Mouse (Mus musculus) limb, embryonic 15.5 days (tissue): ENCODE measurements around the gene Cox10. TPM values are rescaled to one million over a fixed set of nuclear protein-coding genes. Genes with fewer than 3 reads are reported as not detected.
A peak's percentile ranks its signal among the peaks of the same experiment; 100 is the strongest.

Experiments
- ATAC-seq: fragments of 200-750 bp; cut with Nextera tagmentation; 2 replicates; pipeline ENCODE4 v1.8.0; 2017; ENCODE audit warnings: low read depth, moderate TSS enrichment; ENCODE audit not compliant: insufficient number of reproducible peaks, low FRiP score, low TSS enrichment
- H3K27ac ChIP-seq: fragments of 300-500 bp; sonication (generic); 2 replicates; pipeline ENCODE4 v1.5.1; 2015; ENCODE audit warnings: moderate library complexity, mild to moderate bottlenecking, inconsistent platforms
- H3K27me3 ChIP-seq: fragments of 300-500 bp; sonication (generic); 2 replicates; pipeline ENCODE4 v1.6.1; 2015; ENCODE audit warnings: inconsistent platforms
- H3K36me3 ChIP-seq: fragments of 300-500 bp; sonication (generic); 2 replicates; pipeline ENCODE4 v1.6.1; 2015; ENCODE audit warnings: inconsistent platforms
- H3K4me1 ChIP-seq: fragments of 300-500 bp; sonication (generic); 2 replicates; pipeline ENCODE4 v1.6.1; 2015; ENCODE audit warnings: inconsistent platforms
- H3K4me2 ChIP-seq: fragments of 300-500 bp; sonication (generic); 2 replicates; pipeline ENCODE4 v1.6.1; 2015; ENCODE audit warnings: mild to moderate bottlenecking, inconsistent platforms
- H3K4me3 ChIP-seq: fragments of 300-500 bp; sonication (generic); 2 replicates; pipeline ENCODE4 v1.5.1; 2015; ENCODE audit warnings: mild to moderate bottlenecking, inconsistent platforms
- H3K9ac ChIP-seq: fragments of 300-500 bp; sonication (generic); 2 replicates; pipeline ENCODE4 v1.6.1; 2015; ENCODE audit warnings: inconsistent platforms
- H3K9me3 ChIP-seq: fragments of 300-500 bp; sonication (generic); 2 replicates; pipeline ENCODE4 v1.6.1; 2016; ENCODE audit warnings: inconsistent platforms
- WGBS: fragments of 180-500 bp; shearing (Covaris S2); methylation state at CpG from one replicate; pipeline ENCODE4 v1.1.7; 2015; 5-methylcytosine and 5-hydroxymethylcytosine counted together
- polyA plus RNA-seq: library from polyadenylated mRNA; unstranded; fragments of >200 nt; fragmentation: Nextera tagmentation; extraction: Ambion mirVana; gene quantifications from 2 replicates; pipeline ENCODE4 v1.2.1, GENCODE M21; 2015

Cox10 gene
- polyA plus RNA-seq, 1 experiment from 2014 or later: 20.6 TPM

DNA sequence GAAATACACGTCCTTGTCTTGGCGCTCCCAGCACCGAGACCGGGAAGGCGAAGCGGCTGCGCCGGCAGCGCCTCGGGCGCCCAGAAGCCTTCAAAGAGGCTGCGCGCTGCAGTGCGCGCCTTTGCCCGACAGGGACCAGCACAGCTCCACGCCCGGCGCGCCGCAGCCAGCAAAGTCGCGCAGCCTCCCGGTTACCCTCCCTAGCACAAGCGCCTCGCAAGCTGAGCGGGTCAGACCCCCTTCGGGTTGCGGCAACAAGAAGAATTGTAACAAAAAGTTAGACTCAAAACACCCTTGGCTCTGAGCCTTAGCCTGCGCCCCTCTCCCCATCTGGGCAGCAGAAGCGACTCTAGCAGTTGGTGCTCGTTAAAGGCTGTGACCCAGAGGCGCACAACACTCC, 158.7 kb downstream of the Cox10 start:
- peak overlapping the region; percentile 77 for H3K9ac ChIP-seq
- peaks cover 59% of the 10 kb centered on the region for H3K27me3 ChIP-seq
- under 1% methylated on average over 33 of the region's 33 CpGs for WGBS
- peak overlapping the region; percentile 70 for H3K4me3 ChIP-seq
- peaks cover 71% of the 10 kb centered on the region for H3K4me1 ChIP-seq
- no peaks in the 10 kb centered on the region for H3K9me3 ChIP-seq
- H3K4me2 ChIP-seq: peak overlapping the region; percentile 93
- H3K36me3 ChIP-seq: no peaks in the 10 kb centered on the region
- H3K27ac ChIP-seq: peak overlapping the region; percentile 82
- 0 out of 2 replicates have a peak, but pooled peaks have one; percentile 35 for ATAC-seq

DNA sequence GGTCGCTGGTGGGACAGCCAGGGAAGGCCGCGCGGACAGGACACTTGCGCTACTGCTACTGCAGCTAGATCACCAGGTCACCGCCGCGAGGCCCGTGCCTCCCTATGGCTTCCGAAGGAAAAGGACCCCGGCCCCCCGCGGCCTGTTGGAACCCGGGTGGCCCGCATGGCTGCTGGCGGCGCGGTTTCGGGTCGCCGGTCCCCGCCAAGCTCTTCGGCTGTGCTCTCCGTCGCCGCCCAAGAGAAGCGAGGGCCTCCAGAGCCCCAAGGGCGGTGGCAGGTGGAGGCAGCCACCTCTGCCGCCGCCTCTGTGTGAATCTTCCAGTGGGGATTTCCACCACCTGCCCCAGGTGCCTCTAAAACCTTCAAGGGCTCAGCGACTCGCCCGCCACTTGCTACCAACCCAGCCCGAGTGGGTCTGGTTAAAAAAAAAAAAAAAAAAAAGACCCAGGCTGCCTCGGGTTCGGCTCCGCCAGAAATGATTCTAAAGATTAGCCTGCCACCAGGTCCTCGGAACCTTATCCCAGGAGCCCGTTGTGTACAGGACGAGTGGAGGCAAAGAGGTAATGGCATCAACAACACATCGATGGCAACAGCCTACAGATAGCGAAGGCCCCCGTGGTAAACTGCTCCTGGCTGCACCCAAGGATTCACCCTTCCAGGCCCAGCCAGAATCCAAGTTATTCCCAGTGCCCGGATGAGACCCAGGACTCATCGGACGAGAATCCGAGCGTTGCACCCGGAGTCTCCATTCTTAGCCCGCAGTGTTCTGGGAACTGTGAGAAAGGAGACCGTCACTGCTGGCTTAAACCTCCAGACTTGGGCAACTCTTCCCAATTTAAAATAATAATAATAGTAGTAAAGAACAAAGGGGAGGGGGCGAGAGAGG, 159.8 kb downstream of the Cox10 start:
- ATAC-seq: no peak
- Histone ChIP-seq H3K9me3 (no peaks in the 10 kb centered on the region), H3K27ac (0 out of 2 replicates have a peak overlapping the region, but pooled peaks have one; percentile 7), H3K9ac (peak overlapping the region; percentile 37), H3K27me3 (peaks cover 49% of the 10 kb centered on the region), H3K4me2 (peak overlapping the region; percentile 93), H3K4me3 (peak overlapping the region; percentile 70), H3K36me3 (no peaks in the 10 kb centered on the region), H3K4me1 (peaks cover 65% of the 10 kb centered on the region)
- WGBS: 3% methylated on average over 52 of the region's 52 CpGs

DNA sequence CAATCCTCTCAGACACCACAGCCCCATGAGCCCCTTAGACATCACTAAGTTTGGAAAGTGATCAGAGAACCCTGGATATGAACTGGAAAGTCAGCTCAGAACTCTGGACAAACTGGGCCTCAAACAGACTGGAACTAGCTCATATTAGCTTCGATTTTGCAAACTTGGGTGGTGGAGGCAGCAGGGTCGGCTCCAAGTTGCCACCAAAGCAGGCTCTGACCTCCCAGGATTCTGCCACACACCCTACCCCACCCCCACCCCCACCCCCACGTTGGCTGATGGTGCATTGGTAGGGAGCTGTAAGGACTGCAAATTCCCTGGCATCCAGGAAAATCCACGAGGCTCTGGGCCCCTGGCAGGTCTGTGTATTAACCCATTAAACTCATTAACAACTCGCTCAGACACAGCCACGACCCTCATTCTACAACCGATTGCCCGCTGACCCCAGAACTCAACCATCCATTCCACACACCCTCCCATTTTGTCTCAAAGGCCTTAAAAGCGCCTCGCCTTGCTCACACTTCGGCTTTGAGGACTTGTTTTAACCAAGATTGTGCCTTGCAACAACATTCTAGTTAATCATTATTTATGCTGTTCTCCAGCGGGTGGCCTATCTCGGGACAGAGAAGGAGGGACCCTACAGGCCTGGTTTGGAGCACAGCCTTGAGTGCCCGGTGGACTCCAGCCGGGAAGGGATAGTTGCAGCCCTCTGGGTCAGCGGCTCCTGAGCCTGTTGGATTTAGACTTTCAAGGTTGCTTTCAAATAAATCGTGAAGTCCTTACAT, 160.8 kb downstream of the Cox10 start:
- peak overlapping the region; percentile 93 for H3K4me2 ChIP-seq
- H3K4me1 ChIP-seq: peaks cover 64% of the 10 kb centered on the region
- H3K27ac ChIP-seq: no peak overlapping the region
- H3K27me3 ChIP-seq: peaks cover 39% of the 10 kb centered on the region
- H3K9me3 ChIP-seq: no peaks in the 10 kb centered on the region
- H3K9ac ChIP-seq: peak overlapping the region; percentile 23; the same call in 1 of the 2 replicates
- 32% methylated on average over 17 of the region's 17 CpGs for WGBS
- ATAC-seq: no peak
- no peaks in the 10 kb centered on the region for H3K36me3 ChIP-seq
- peak overlapping the region; percentile 70 for H3K4me3 ChIP-seq

DNA sequence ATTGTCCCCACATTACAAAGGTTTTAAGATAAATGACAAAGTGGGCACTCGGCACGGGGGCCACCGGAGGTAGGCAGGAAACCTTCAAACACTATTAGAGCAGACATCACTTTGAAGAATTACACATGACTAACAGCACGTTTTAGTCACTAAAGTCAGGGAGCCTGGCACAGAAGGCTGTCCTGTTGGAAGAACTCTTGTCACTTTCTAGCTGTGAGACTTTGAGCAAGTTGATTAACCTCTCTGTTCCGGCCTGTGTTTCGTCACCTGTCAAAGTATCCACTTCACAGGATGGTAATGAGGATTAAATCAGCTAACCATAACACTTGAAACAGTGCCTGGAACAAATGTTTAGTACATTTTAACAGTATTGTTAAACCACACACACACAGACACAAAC, 161.7 kb downstream of the Cox10 start:
- H3K27me3 ChIP-seq: peaks cover 30% of the 10 kb centered on the region

DNA sequence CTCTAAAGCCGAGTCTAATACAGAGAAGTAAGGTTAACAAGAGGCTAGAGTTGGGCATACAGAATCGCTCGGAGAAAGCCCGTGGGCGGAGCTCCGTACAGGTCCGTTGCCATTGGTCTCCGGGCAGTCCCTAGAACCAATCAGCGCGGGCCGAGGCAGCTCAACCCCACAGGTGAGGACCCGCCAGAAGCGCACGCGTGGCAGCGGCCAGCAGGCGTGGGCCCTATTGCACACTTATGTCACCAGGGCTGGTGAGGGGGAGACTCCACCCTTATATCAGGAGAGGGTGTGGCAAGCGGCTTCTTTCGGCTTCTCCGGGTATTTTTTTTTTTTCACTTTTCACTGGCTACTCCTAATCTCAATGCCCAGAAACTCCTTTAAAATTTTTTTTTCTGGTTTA, 164.9 kb downstream of the Cox10 start:
- WGBS: 5% methylated on average over 20 of the region's 20 CpGs
- peaks cover 16% of the 10 kb centered on the region for H3K27me3 ChIP-seq
- peak; percentile 77 for ATAC-seq

More for the DNA sequence above, 161.7 kb downstream of the Cox10 start:
- Histone ChIP-seq H3K4me3 (0 out of 2 replicates have a peak overlapping the region, but pooled peaks have one; percentile 70), H3K4me1 (peaks cover 55% of the 10 kb centered on the region), H3K9me3 (no peaks in the 10 kb centered on the region), H3K36me3 (no peaks in the 10 kb centered on the region), H3K4me2 (no peak overlapping the region), H3K9ac (no peak overlapping the region), H3K27ac (no peak overlapping the region)
- 33% methylated on average over 6 of the region's 6 CpGs for WGBS
- ATAC-seq: no peak

DNA sequence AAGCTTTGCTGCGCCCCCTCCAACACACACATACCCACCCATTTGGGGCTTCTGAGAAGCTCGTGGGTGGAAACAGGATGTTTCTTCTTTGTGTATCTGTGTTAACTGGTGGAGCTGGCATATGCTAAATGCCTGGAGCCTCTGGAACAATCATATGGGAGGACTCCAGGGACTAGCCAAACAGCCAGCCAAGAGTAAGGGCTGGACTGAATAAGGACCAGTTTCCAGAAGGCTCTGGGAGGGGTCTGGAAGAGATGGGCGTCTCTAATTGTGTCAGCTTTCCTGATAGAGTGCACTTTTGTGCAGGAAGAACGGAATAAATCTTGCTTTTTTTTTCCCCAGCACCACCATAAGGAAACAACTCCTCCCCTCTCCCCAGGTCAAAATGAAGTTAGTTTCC, 165.3 kb downstream of the Cox10 start:
- peaks cover 27% of the 10 kb centered on the region for H3K4me1 ChIP-seq
- ATAC-seq: 0 out of 2 replicates have a peak, but pooled peaks have one; percentile 22

More for the DNA sequence above, 164.9 kb downstream of the Cox10 start:
- H3K4me3 ChIP-seq: peak overlapping the region; percentile 39
- H3K36me3 ChIP-seq: no peaks in the 10 kb centered on the region
- no peak overlapping the region for H3K27ac ChIP-seq
- H3K4me2 ChIP-seq: peak overlapping the region; percentile 78
- H3K9ac ChIP-seq: no peak overlapping the region
- no peaks in the 10 kb centered on the region for H3K9me3 ChIP-seq
- peaks cover 32% of the 10 kb centered on the region for H3K4me1 ChIP-seq

More for the DNA sequence above, 165.3 kb downstream of the Cox10 start:
- H3K9me3 ChIP-seq: no peaks in the 10 kb centered on the region
- no peaks in the 10 kb centered on the region for H3K36me3 ChIP-seq
- 27% methylated on average over 4 of the region's 4 CpGs for WGBS
- peaks cover 13% of the 10 kb centered on the region for H3K27me3 ChIP-seq
- peak overlapping the region; percentile 78 for H3K4me2 ChIP-seq
- H3K9ac ChIP-seq: no peak overlapping the region
- no peak overlapping the region for H3K27ac ChIP-seq
- H3K4me3 ChIP-seq: peak overlapping the region; percentile 39

Other genes starting within 250 kb of the Cox10 start
- gene Hs3st3b1, start 157.2 kb downstream of the Cox10 start, polyA plus RNA-seq: 13.4 and 16.6 TPM in 2 replicates